Mouse (Mus musculus): Measurements from ENCODE around the gene 2010111I01Rik. TPM values are rescaled to one million over a fixed set of nuclear protein-coding genes. Genes with fewer than 3 reads are reported as not detected.

The 2010111I01Rik gene
- total RNA-seq, 1 experiment: 58.3 TPM

DNA sequence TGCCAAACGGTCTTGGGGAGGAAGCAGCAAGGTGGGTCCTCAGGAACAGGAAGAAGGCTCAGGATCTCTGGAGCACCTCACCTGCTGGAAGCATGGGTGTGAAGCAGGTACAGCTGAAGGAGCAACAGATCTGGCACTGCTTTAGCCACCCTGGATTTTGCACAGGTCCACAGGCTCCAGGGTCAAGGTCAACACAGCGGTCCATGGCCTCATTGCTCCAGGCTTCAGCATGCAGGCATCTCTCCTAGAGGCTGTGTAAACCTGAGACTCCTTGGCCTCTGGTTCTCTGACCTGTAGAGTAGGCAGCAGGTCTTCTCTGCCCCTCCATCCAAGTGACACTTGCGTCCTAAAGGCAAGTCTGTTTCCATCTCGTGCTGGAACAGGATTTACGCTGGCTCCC lies 334.2 kb downstream of the 2010111I01Rik start:
- Histone ChIP-seq H3K27ac (ENCODE audit: insufficient read depth, low read depth, low read length, poor library complexity, severe bottlenecking) (no peak overlapping the region), H3K4me3 (ENCODE audit: insufficient read depth in 1 of 2, low read depth in 1 of 2, low read length in 2 of 2, poor library complexity in 1 of 2, severe bottlenecking in 1 of 2) (no peak overlapping the region), H3K9ac (ENCODE audit: insufficient read depth, low read depth, low read length, poor library complexity, severe bottlenecking) (no peak overlapping the region), H3K4me1 (ENCODE audit: control insufficient read depth in 2 of 2, insufficient read depth in 2 of 2, low read length in 2 of 2, poor library complexity in 1 of 2) (peaks cover 9 to 36% of the 10 kb centered on the region in 2 experiments; a peak in 3 of 4 replicates), H3K9me3 (ENCODE audit: control insufficient read depth, insufficient read depth, low read depth, low read length) (no peaks in the 10 kb centered on the region), H3K36me3 (ENCODE audit: control insufficient read depth, insufficient read depth, low read length, poor library complexity, severe bottlenecking) (peaks cover 71% of the 10 kb centered on the region)
- in situ Hi-C loops (cut with MboI; ENCODE audit: low sequenced_read_pairs in 2 of 2, unreplicated experiment in 2 of 2): no loop called here
- DNase-seq (ENCODE audit: low read depth, low spot score): no peak
- TF ChIP-seq CHD2 (IDR thresholded peaks at IDR 0.05; ENCODE audit: low read depth, low read length) (no peak), HCFC1 (IDR thresholded peaks at IDR 0.05; ENCODE audit: borderline replicate concordance, insufficient read depth, low read length) (no peak), ZC3H11A (IDR thresholded peaks at IDR 0.05; ENCODE audit: borderline replicate concordance, low read depth, low read length) (no peak), MAFK (IDR thresholded peaks at IDR 0.05; ENCODE audit: insufficient read depth, low read depth, low read length) (no peak), ZNF384 (IDR thresholded peaks at IDR 0.05; ENCODE audit: low read depth, low read length) (no peak)

DNA sequence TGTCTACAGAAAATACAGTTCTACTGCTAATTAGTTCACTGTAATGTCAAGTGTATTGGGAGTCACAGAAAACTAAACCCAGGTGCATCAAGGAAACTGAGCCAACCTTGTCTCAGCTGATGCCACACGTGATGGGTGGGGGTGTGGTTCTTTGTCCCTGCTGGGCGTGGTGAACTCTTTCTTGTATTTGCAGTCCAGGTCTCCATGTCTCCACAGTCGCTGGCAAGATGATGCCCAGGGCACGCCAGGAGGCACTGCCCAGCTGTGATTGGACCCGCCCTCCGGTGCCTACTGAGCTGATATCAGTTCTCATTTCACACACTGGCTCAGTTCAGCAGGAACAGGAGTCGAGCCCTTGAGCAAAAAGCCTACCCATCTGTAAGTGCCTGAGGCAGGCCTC lies 336.2 kb downstream of the 2010111I01Rik start:
- Histone ChIP-seq H3K27ac (ENCODE audit: insufficient read depth, low read depth, low read length, poor library complexity, severe bottlenecking) (no peak overlapping the region), H3K36me3 (ENCODE audit: control insufficient read depth, insufficient read depth, low read length, poor library complexity, severe bottlenecking) (peaks cover 74% of the 10 kb centered on the region), H3K4me1 (ENCODE audit: control insufficient read depth in 2 of 2, insufficient read depth in 2 of 2, low read length in 2 of 2, poor library complexity in 1 of 2) (peaks cover 9 to 29% of the 10 kb centered on the region in 2 experiments; a peak in 2 of 4 replicates), H3K9me3 (ENCODE audit: control insufficient read depth, insufficient read depth, low read depth, low read length) (no peaks in the 10 kb centered on the region), H3K9ac (ENCODE audit: insufficient read depth, low read depth, low read length, poor library complexity, severe bottlenecking) (no peak overlapping the region), H3K4me3 (ENCODE audit: insufficient read depth in 1 of 2, low read depth in 1 of 2, low read length in 2 of 2, poor library complexity in 1 of 2, severe bottlenecking in 1 of 2) (no peak overlapping the region)
- in situ Hi-C loops (cut with MboI; ENCODE audit: low sequenced_read_pairs in 2 of 2, unreplicated experiment in 2 of 2): no loop called here
- TF ChIP-seq HCFC1 (IDR thresholded peaks at IDR 0.05; ENCODE audit: borderline replicate concordance, insufficient read depth, low read length): no peak
- TF ChIP-seq MAFK (IDR thresholded peaks at IDR 0.05; ENCODE audit: insufficient read depth, low read depth, low read length): no peak
- no peak for TF ChIP-seq CHD2 (IDR thresholded peaks at IDR 0.05; ENCODE audit: low read depth, low read length)
- TF ChIP-seq ZNF384 (IDR thresholded peaks at IDR 0.05; ENCODE audit: low read depth, low read length): no peak
- DNase-seq (ENCODE audit: low read depth, low spot score): no peak

DNA sequence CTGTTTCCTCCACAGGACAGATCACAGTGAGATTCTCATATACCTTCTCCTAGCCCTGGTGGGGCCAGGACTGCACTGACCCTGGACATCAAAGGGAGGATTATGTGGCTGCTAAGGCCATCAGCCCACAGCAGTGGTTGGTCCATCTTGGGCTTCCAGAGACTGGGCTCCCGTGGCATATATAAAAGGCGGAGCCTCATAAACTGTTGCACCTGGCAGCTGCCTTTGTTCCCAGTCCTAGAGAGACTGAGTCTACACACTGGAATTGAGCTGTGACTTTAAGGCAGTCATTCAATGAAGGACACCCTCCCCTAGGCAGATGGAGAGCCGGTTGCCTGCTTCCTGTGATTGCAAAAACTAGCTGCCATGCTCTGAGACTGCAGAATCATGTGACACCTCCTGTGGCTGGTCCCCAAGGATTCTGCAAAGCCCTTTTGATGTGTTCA lies 337.1 kb downstream of the 2010111I01Rik start:
- Histone ChIP-seq H3K9me3 (ENCODE audit: control insufficient read depth, insufficient read depth, low read depth, low read length) (no peaks in the 10 kb centered on the region), H3K4me1 (ENCODE audit: control insufficient read depth in 2 of 2, insufficient read depth in 2 of 2, low read length in 2 of 2, poor library complexity in 1 of 2) (peaks cover 7 to 24% of the 10 kb centered on the region in 2 experiments; a peak in 1 of 4 replicates), H3K27ac (ENCODE audit: insufficient read depth, low read depth, low read length, poor library complexity, severe bottlenecking) (no peak overlapping the region), H3K4me3 (ENCODE audit: insufficient read depth in 1 of 2, low read depth in 1 of 2, low read length in 2 of 2, poor library complexity in 1 of 2, severe bottlenecking in 1 of 2) (no peak overlapping the region), H3K9ac (ENCODE audit: insufficient read depth, low read depth, low read length, poor library complexity, severe bottlenecking) (no peak overlapping the region), H3K36me3 (ENCODE audit: control insufficient read depth, insufficient read depth, low read length, poor library complexity, severe bottlenecking) (peaks cover 66% of the 10 kb centered on the region)
- TF ChIP-seq MAFK (IDR thresholded peaks at IDR 0.05; ENCODE audit: insufficient read depth, low read depth, low read length) (no peak), CHD2 (IDR thresholded peaks at IDR 0.05; ENCODE audit: low read depth, low read length) (no peak), ZC3H11A (IDR thresholded peaks at IDR 0.05; ENCODE audit: borderline replicate concordance, low read depth, low read length) (no peak), ZNF384 (IDR thresholded peaks at IDR 0.05; ENCODE audit: low read depth, low read length) (no peak), HCFC1 (IDR thresholded peaks at IDR 0.05; ENCODE audit: borderline replicate concordance, insufficient read depth, low read length) (no peak)
- in situ Hi-C loops (cut with MboI; ENCODE audit: low sequenced_read_pairs in 2 of 2, unreplicated experiment in 2 of 2): no loop called here
- no peak for DNase-seq (ENCODE audit: low read depth, low spot score)

DNA sequence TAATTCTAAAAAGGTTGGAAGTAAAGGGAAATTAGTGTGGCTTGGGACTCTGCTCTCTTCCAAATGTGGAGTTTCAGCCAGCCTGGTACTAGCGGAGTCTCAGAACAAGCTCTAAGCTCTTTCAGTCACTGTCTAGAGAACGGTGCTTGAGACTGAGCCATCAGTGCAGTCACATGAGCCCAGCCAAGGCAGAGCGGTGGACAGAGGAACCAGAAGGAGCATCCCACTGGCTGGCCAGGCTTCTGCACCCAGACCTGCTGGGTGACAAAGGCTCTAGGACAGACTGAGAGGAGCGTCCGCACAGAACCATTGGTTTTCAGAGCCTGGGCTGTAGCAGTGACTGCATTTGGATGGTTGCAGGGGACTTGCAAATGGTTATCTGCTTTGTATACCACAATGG lies 337.7 kb downstream of the 2010111I01Rik start:
- TF ChIP-seq ZC3H11A (IDR thresholded peaks at IDR 0.05; ENCODE audit: borderline replicate concordance, low read depth, low read length) (no peak), ZNF384 (IDR thresholded peaks at IDR 0.05; ENCODE audit: low read depth, low read length) (no peak)
- Histone ChIP-seq H3K4me3 (ENCODE audit: insufficient read depth in 1 of 2, low read depth in 1 of 2, low read length in 2 of 2, poor library complexity in 1 of 2, severe bottlenecking in 1 of 2) (no peak overlapping the region), H3K4me1 (ENCODE audit: control insufficient read depth in 2 of 2, insufficient read depth in 2 of 2, low read length in 2 of 2, poor library complexity in 1 of 2) (peaks cover 7 to 26% of the 10 kb centered on the region in 2 experiments; a peak in 1 of 4 replicates), H3K9ac (ENCODE audit: insufficient read depth, low read depth, low read length, poor library complexity, severe bottlenecking) (no peak overlapping the region), H3K36me3 (ENCODE audit: control insufficient read depth, insufficient read depth, low read length, poor library complexity, severe bottlenecking) (peaks cover 60% of the 10 kb centered on the region), H3K9me3 (ENCODE audit: control insufficient read depth, insufficient read depth, low read depth, low read length) (no peaks in the 10 kb centered on the region), H3K27ac (ENCODE audit: insufficient read depth, low read depth, low read length, poor library complexity, severe bottlenecking) (no peak overlapping the region)
- no peak for DNase-seq (ENCODE audit: low read depth, low spot score)
- in situ Hi-C loops (cut with MboI; ENCODE audit: low sequenced_read_pairs in 2 of 2, unreplicated experiment in 2 of 2): no loop called here
